Mouse (Mus musculus): ENCODE measurements at regions not wholly inside any gene's neighbourhood (a gene's known extent, or its start where the extent isn't known, plus 50 kb on each side); places are given as distances from the start of the nearest gene placed in this dataset.

DNA sequence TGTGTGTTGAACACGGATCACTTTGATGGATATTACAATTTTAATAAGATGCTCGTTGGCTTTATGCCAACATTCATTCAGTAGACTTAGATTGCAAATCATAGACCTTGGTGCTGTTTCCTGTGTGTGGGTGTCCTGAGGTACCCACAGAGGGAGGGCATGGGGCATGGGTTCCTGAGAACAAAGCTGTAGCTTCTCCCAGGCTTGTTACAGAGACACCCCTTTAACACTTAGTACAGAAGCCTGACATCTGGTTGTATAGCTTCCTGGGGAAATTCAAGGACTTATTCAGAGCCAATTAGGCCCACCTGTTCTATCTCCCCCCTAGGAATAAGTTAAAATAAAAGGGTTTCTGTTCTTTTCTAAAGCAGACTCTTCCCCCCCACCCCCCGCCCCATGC lies 97.9 kb upstream of the Foxb1 start:
- TF ChIP-seq POLR2A (IDR thresholded peaks at IDR 0.05; ENCODE audit: extremely low read depth, insufficient read depth, low read length) (no peak), CTCF (IDR thresholded peaks at IDR 0.05; ENCODE audit: extremely low read depth, insufficient read depth, low read length) (no peak)

Measured in cortical plate, adult 2 months (tissue).